Mouse (Mus musculus): ENCODE data around the gene Sytl3. TPM values are rescaled to one million over a fixed set of nuclear protein-coding genes. Genes with fewer than 3 reads are reported as not detected.

Sytl3 gene
- polyA plus RNA-seq, 1 experiment from 2014 or later = 0.70 TPM

GRCm38 (mm10) chr17:6732665-6733064 is 73.8 kb downstream of the Sytl3 start:
- Histone ChIP-seq H3K4me2 (ENCODE audit: low read depth, low read length) (no peak overlapping the region), H3K9ac (ENCODE audit: low read depth, low read length) (no peak overlapping the region), H3K27me3 (replicated peaks; ENCODE audit: control insufficient read depth, insufficient read depth, low read length) (no peaks in the 10 kb centered on the region), H3K9me3 (ENCODE audit: control insufficient read depth, low read length) (no peaks in the 10 kb centered on the region), H3K4me3 (ENCODE audit: low read depth, low read length) (no peak overlapping the region), H3K27ac (replicated peaks; ENCODE audit: low read depth, low read length) (no peak overlapping the region), H3K4me1 (ENCODE audit: control insufficient read depth, insufficient read depth, low read length) (peaks cover 13% of the 10 kb centered on the region; the same call in 1 of the 2 replicates), H3K36me3 (ENCODE audit: control insufficient read depth, insufficient read depth, low read length) (no peaks in the 10 kb centered on the region)
- ATAC-seq (ENCODE audit: low read depth) = no peak
- DNase-seq (ENCODE audit: low spot score) = no peak
- 95% methylated on average over 4 of the region's 4 CpGs for WGBS

- Histone ChIP-seq H3K27ac (replicated peaks; ENCODE audit: low read depth, low read length) (no peak overlapping the region), H3K4me1 (ENCODE audit: control insufficient read depth, insufficient read depth, low read length) (peaks cover 13% of the 10 kb centered on the region; the same call in 1 of the 2 replicates), H3K9ac (ENCODE audit: low read depth, low read length) (no peak overlapping the region), H3K4me3 (ENCODE audit: low read depth, low read length) (no peak overlapping the region), H3K27me3 (replicated peaks; ENCODE audit: control insufficient read depth, insufficient read depth, low read length) (no peaks in the 10 kb centered on the region), H3K4me2 (ENCODE audit: low read depth, low read length) (no peak overlapping the region), H3K9me3 (ENCODE audit: control insufficient read depth, low read length) (no peaks in the 10 kb centered on the region), H3K36me3 (ENCODE audit: control insufficient read depth, insufficient read depth, low read length) (no peaks in the 10 kb centered on the region)
- ATAC-seq (ENCODE audit: low read depth) = no peak
- WGBS = 91% methylated on average over 10 of the region's 10 CpGs
- DNase-seq (ENCODE audit: low spot score) = no peak
Observed at GRCm38 (mm10) chr17:6733322-6733875, 74.5 kb downstream of the Sytl3 start.

- Histone ChIP-seq H3K27me3 (replicated peaks; ENCODE audit: control insufficient read depth, insufficient read depth, low read length) (no peaks in the 10 kb centered on the region), H3K36me3 (ENCODE audit: control insufficient read depth, insufficient read depth, low read length) (peaks cover 11% of the 10 kb centered on the region), H3K4me2 (ENCODE audit: low read depth, low read length) (no peak overlapping the region), H3K4me3 (ENCODE audit: low read depth, low read length) (no peak overlapping the region), H3K4me1 (ENCODE audit: control insufficient read depth, insufficient read depth, low read length) (peaks cover 13% of the 10 kb centered on the region; the same call in 1 of the 2 replicates), H3K9ac (ENCODE audit: low read depth, low read length) (no peak overlapping the region), H3K27ac (replicated peaks; ENCODE audit: low read depth, low read length) (no peak overlapping the region), H3K9me3 (ENCODE audit: control insufficient read depth, low read length) (no peaks in the 10 kb centered on the region)
- DNase-seq (ENCODE audit: low spot score) (no peak), ATAC-seq (ENCODE audit: low read depth) (no peak)
- 94% methylated on average over 12 of the region's 12 CpGs for WGBS
Observed at GRCm38 (mm10) chr17:6734746-6735441, 76.0 kb downstream of the Sytl3 start.

GRCm38 (mm10) chr17:6736306-6737272 is 77.7 kb downstream of the Sytl3 start:
- peak; percentile 61 for DNase-seq (ENCODE audit: low spot score)
- Histone ChIP-seq H3K36me3 (ENCODE audit: control insufficient read depth, insufficient read depth, low read length) (peaks cover 20% of the 10 kb centered on the region), H3K4me1 (ENCODE audit: control insufficient read depth, insufficient read depth, low read length) (peaks cover 13% of the 10 kb centered on the region; the same call in 1 of the 2 replicates), H3K9me3 (ENCODE audit: control insufficient read depth, low read length) (no peaks in the 10 kb centered on the region), H3K4me2 (ENCODE audit: low read depth, low read length) (no peak overlapping the region), H3K9ac (ENCODE audit: low read depth, low read length) (no peak overlapping the region), H3K4me3 (ENCODE audit: low read depth, low read length) (no peak overlapping the region), H3K27ac (replicated peaks; ENCODE audit: low read depth, low read length) (no peak overlapping the region), H3K27me3 (replicated peaks; ENCODE audit: control insufficient read depth, insufficient read depth, low read length) (no peaks in the 10 kb centered on the region)
- peak; percentile 83 for ATAC-seq (ENCODE audit: low read depth)
- 33% methylated on average over 15 of the region's 15 CpGs for WGBS

- Histone ChIP-seq H3K9me3 (ENCODE audit: control insufficient read depth, low read length) (no peaks in the 10 kb centered on the region), H3K4me1 (ENCODE audit: control insufficient read depth, insufficient read depth, low read length) (peaks cover 18% of the 10 kb centered on the region; the same call in 1 of the 2 replicates), H3K36me3 (ENCODE audit: control insufficient read depth, insufficient read depth, low read length) (peaks cover 20% of the 10 kb centered on the region), H3K4me3 (ENCODE audit: low read depth, low read length) (no peak overlapping the region), H3K9ac (ENCODE audit: low read depth, low read length) (no peak overlapping the region), H3K4me2 (ENCODE audit: low read depth, low read length) (no peak overlapping the region), H3K27me3 (replicated peaks; ENCODE audit: control insufficient read depth, insufficient read depth, low read length) (no peaks in the 10 kb centered on the region), H3K27ac (replicated peaks; ENCODE audit: low read depth, low read length) (0 out of 2 replicates have a peak overlapping the region, but pooled peaks have one; percentile 29)
- ATAC-seq (ENCODE audit: low read depth) = no peak
- DNase-seq (ENCODE audit: low spot score) = no peak
- 73% methylated on average over 12 of the region's 12 CpGs for WGBS
Observed at GRCm38 (mm10) chr17:6737273-6737997, 78.5 kb downstream of the Sytl3 start.

GRCm38 (mm10) chr17:6738836-6739235 is 79.9 kb downstream of the Sytl3 start:
- H3K9me3 ChIP-seq (ENCODE audit: control insufficient read depth, low read length) = no peaks in the 10 kb centered on the region

GRCm38 (mm10) chr17:6739266-6739665 is 80.4 kb downstream of the Sytl3 start:
- Histone ChIP-seq H3K36me3 (ENCODE audit: control insufficient read depth, insufficient read depth, low read length) (peaks cover 20% of the 10 kb centered on the region), H3K4me2 (ENCODE audit: low read depth, low read length) (no peak overlapping the region), H3K9me3 (ENCODE audit: control insufficient read depth, low read length) (no peaks in the 10 kb centered on the region), H3K9ac (ENCODE audit: low read depth, low read length) (no peak overlapping the region), H3K27me3 (replicated peaks; ENCODE audit: control insufficient read depth, insufficient read depth, low read length) (no peaks in the 10 kb centered on the region), H3K4me1 (ENCODE audit: control insufficient read depth, insufficient read depth, low read length) (peaks cover 21% of the 10 kb centered on the region), H3K27ac (replicated peaks; ENCODE audit: low read depth, low read length) (no peak overlapping the region), H3K4me3 (ENCODE audit: low read depth, low read length) (no peak overlapping the region)
- WGBS = 93% methylated on average over 13 of the region's 13 CpGs
- ATAC-seq (ENCODE audit: low read depth) (no peak), DNase-seq (ENCODE audit: low spot score) (no peak)

More at GRCm38 (mm10) chr17:6738836-6739235, 79.9 kb downstream of the Sytl3 start:
- WGBS = 79% methylated on average over 7 of the region's 7 CpGs
- H3K4me2 ChIP-seq (ENCODE audit: low read depth, low read length) = no peak overlapping the region
- peaks cover 21% of the 10 kb centered on the region; the same call in 1 of the 2 replicates for H3K4me1 ChIP-seq (ENCODE audit: control insufficient read depth, insufficient read depth, low read length)
- H3K9ac ChIP-seq (ENCODE audit: low read depth, low read length) = no peak overlapping the region
- no peaks in the 10 kb centered on the region for H3K27me3 ChIP-seq (replicated peaks; ENCODE audit: control insufficient read depth, insufficient read depth, low read length)
- no peak for DNase-seq (ENCODE audit: low spot score)
- ATAC-seq (ENCODE audit: low read depth) = no peak
- H3K27ac ChIP-seq (replicated peaks; ENCODE audit: low read depth, low read length) = no peak overlapping the region
- H3K36me3 ChIP-seq (ENCODE audit: control insufficient read depth, insufficient read depth, low read length) = peaks cover 20% of the 10 kb centered on the region
- no peak overlapping the region for H3K4me3 ChIP-seq (ENCODE audit: low read depth, low read length)

- Histone ChIP-seq H3K4me1 (ENCODE audit: control insufficient read depth, insufficient read depth, low read length) (peaks cover 21% of the 10 kb centered on the region), H3K9me3 (ENCODE audit: control insufficient read depth, low read length) (no peaks in the 10 kb centered on the region), H3K4me2 (ENCODE audit: low read depth, low read length) (no peak overlapping the region), H3K9ac (ENCODE audit: low read depth, low read length) (no peak overlapping the region), H3K36me3 (ENCODE audit: control insufficient read depth, insufficient read depth, low read length) (peaks cover 20% of the 10 kb centered on the region), H3K27me3 (replicated peaks; ENCODE audit: control insufficient read depth, insufficient read depth, low read length) (no peaks in the 10 kb centered on the region), H3K4me3 (ENCODE audit: low read depth, low read length) (no peak overlapping the region), H3K27ac (replicated peaks; ENCODE audit: low read depth, low read length) (no peak overlapping the region)
- ATAC-seq (ENCODE audit: low read depth) = no peak
- 91% methylated on average over 15 of the region's 15 CpGs for WGBS
- no peak for DNase-seq (ENCODE audit: low spot score)
Observed at GRCm38 (mm10) chr17:6739756-6740155, 80.9 kb downstream of the Sytl3 start.
